Mouse (Mus musculus) E14TG2a.4 (cell line): ENCODE measurements around the gene Stk40.

Experiments used
- H3K27me3 ChIP-seq: 2 replicates; pipeline ENCODE4 v1.6.1; 2014; ENCODE audit warnings: low read length, control low read depth; ENCODE audit not compliant: insufficient read depth
- H3K36me3 ChIP-seq: 2 replicates; pipeline ENCODE4 v1.6.1; 2014; ENCODE audit warnings: low read length, control low read depth; ENCODE audit not compliant: insufficient read depth
- H3K4me1 ChIP-seq: replicated peaks from 2 replicates; pipeline ENCODE4 v1.6.1; 2014; ENCODE audit warnings: low read depth, low read length, control low read depth
- H3K4me3 ChIP-seq: replicated peaks from 2 replicates; pipeline ENCODE4 v1.5.1; 2014; ENCODE audit warnings: mild to moderate bottlenecking, low read length
- H3K9me3 ChIP-seq: 2 replicates; pipeline ENCODE4 v1.6.1; 2014; ENCODE audit warnings: low read length, control low read depth
- CTCF ChIP-seq: conservative IDR thresholded peaks from 2 replicates; pipeline ENCODE4 v1.5.1; 2014; ENCODE audit warnings: low read length
- NANOG ChIP-seq: IDR thresholded peaks from 2 replicates; pipeline ENCODE4 v1.6.1; 2014; ENCODE audit warnings: borderline replicate concordance, low read length, mixed read lengths
- POU5F1 ChIP-seq: IDR thresholded peaks from 2 replicates; pipeline ENCODE4 v1.6.1; 2014; ENCODE audit warnings: low read length, borderline replicate concordance

Stk40 gene

GRCm38 (mm10) chr4:126103590-126104068 lies at the start of gene Stk40:
Gene Stk40 (plus strand): TSS chr4:126103957.
- no peak for TF ChIP-seq NANOG
- no peak for TF ChIP-seq CTCF
- no peak for TF ChIP-seq POU5F1
- H3K4me3 ChIP-seq = peak within 1 kb of the TSS; percentile 98

GRCm38 (mm10) chr4:126057207-126058133 lies 46.3 kb upstream of the Stk40 start:
- TF ChIP-seq CTCF = no peak
- no peak for TF ChIP-seq POU5F1
- no peak for TF ChIP-seq NANOG
- Histone ChIP-seq H3K27me3 (no peaks in the 10 kb centered on the region), H3K4me1 (peaks cover 40% of the 10 kb centered on the region), H3K4me3 (peak overlapping the region; percentile 87), H3K36me3 (peaks cover 43% of the 10 kb centered on the region), H3K9me3 (no peaks in the 10 kb centered on the region)

More at GRCm38 (mm10) chr4:126103590-126104068, at the start of gene Stk40:
- Histone ChIP-seq H3K4me1 (peaks cover 89% of the 10 kb centered on the region), H3K27me3 (peaks cover 3% of the 10 kb centered on the region; the same call in 1 of the 2 replicates), H3K9me3 (no peaks in the 10 kb centered on the region), H3K36me3 (peaks cover 38% of the 10 kb centered on the region)

- Histone ChIP-seq H3K27me3 (no peaks in the 10 kb centered on the region), H3K36me3 (peaks cover 34% of the 10 kb centered on the region), H3K4me1 (peaks cover 36% of the 10 kb centered on the region), H3K4me3 (peak within 1 kb of the TSS; percentile 87), H3K9me3 (no peaks in the 10 kb centered on the region)
- TF ChIP-seq POU5F1 = no peak
- TF ChIP-seq CTCF = no peak
- TF ChIP-seq NANOG = no peak
Measured at GRCm38 (mm10) chr4:126058134-126058996, 45.4 kb upstream of the Stk40 start, which contains the start of gene Oscp1. Gene Oscp1 (plus strand): TSS chr4:126058565.

GRCm38 (mm10) chr4:126058997-126059362 lies 44.8 kb upstream of the Stk40 start:
- Histone ChIP-seq H3K4me3 (peak overlapping the region; percentile 87), H3K9me3 (no peaks in the 10 kb centered on the region), H3K27me3 (no peaks in the 10 kb centered on the region), H3K36me3 (peaks cover 28% of the 10 kb centered on the region), H3K4me1 (peaks cover 29% of the 10 kb centered on the region)
- TF ChIP-seq POU5F1 (no peak), CTCF (no peak), NANOG (no peak)

- H3K36me3 ChIP-seq = no peaks in the 10 kb centered on the region
- no peaks in the 10 kb centered on the region for H3K9me3 ChIP-seq
- no peak overlapping the region for H3K4me3 ChIP-seq
- H3K4me1 ChIP-seq = peaks cover 14% of the 10 kb centered on the region
- TF ChIP-seq CTCF (peak; percentile 71), POU5F1 (no peak)
- no peaks in the 10 kb centered on the region for H3K27me3 ChIP-seq
Measured at GRCm38 (mm10) chr4:126062856-126063255, 40.9 kb upstream of the Stk40 start.

- no peaks in the 10 kb centered on the region for H3K9me3 ChIP-seq
- H3K27me3 ChIP-seq = no peaks in the 10 kb centered on the region
- no peaks in the 10 kb centered on the region for H3K36me3 ChIP-seq
- H3K4me1 ChIP-seq = peaks cover 14% of the 10 kb centered on the region
- TF ChIP-seq CTCF (no peak), NANOG (no peak), POU5F1 (no peak)
- no peak overlapping the region for H3K4me3 ChIP-seq
Measured at GRCm38 (mm10) chr4:126065241-126065640, 38.5 kb upstream of the Stk40 start.

- H3K9me3 ChIP-seq = no peaks in the 10 kb centered on the region
- H3K4me3 ChIP-seq = no peak overlapping the region
- TF ChIP-seq NANOG (no peak), POU5F1 (no peak), CTCF (no peak)
- H3K36me3 ChIP-seq = no peaks in the 10 kb centered on the region
- no peaks in the 10 kb centered on the region for H3K27me3 ChIP-seq
- H3K4me1 ChIP-seq = peaks cover 14% of the 10 kb centered on the region
Measured at GRCm38 (mm10) chr4:126067401-126068077, 36.2 kb upstream of the Stk40 start.

- Histone ChIP-seq H3K9me3 (no peaks in the 10 kb centered on the region), H3K27me3 (no peaks in the 10 kb centered on the region), H3K4me3 (no peak overlapping the region), H3K36me3 (no peaks in the 10 kb centered on the region), H3K4me1 (peaks cover 20% of the 10 kb centered on the region)
- TF ChIP-seq POU5F1 = no peak
- TF ChIP-seq NANOG = no peak
- TF ChIP-seq CTCF = no peak
Measured at GRCm38 (mm10) chr4:126068842-126069241, 34.9 kb upstream of the Stk40 start.

- Histone ChIP-seq H3K27me3 (no peaks in the 10 kb centered on the region), H3K36me3 (no peaks in the 10 kb centered on the region), H3K9me3 (0 out of 2 replicates have a peak, but pooled peaks cover 3% of the 10 kb centered on the region), H3K4me1 (peaks cover 45% of the 10 kb centered on the region), H3K4me3 (peak overlapping the region; percentile 35)
- no peak for TF ChIP-seq NANOG
- no peak for TF ChIP-seq POU5F1
- TF ChIP-seq CTCF = no peak
Measured at GRCm38 (mm10) chr4:126077833-126078232, 25.9 kb upstream of the Stk40 start.
